Mouse (Mus musculus): ENCODE results near the gene Olfr1145.

- TF ChIP-seq CTCF (IDR thresholded peaks at IDR 0.05; ENCODE audit: low read depth) (no peak), EP300 (IDR thresholded peaks at IDR 0.05; ENCODE audit: low read depth) (no peak)
Observed at GRCm38 (mm10) chr2:87800292-87800691, 9.3 kb upstream of the Olfr1145 start, which contains the start of gene Olfr1143.
